Mouse (Mus musculus) heart, embryonic 15.5 days (tissue): ENCODE measurements around the gene Cpeb3. TPM values are rescaled to one million over a fixed set of nuclear protein-coding genes. Genes with fewer than 3 reads are reported as not detected.
A peak's percentile ranks its signal among the peaks of the same experiment; 100 is the strongest.

Source experiments
- ATAC-seq: fragments of 200-750 bp; cut with Nextera tagmentation; replicated peaks from 2 replicates; pipeline ENCODE4 v1.8.0; 2017; ENCODE audit warnings: low read depth, moderate TSS enrichment; ENCODE audit not compliant: insufficient number of reproducible peaks, insufficient read depth, low FRiP score
- H3K27ac ChIP-seq: fragments of 300-500 bp; sonication (generic); 2 replicates; pipeline ENCODE4 v1.5.1; 2015; ENCODE audit warnings: mild to moderate bottlenecking, inconsistent platforms
- H3K27me3 ChIP-seq: fragments of 300-500 bp; sonication (generic); 2 replicates; pipeline ENCODE4 v1.6.1; 2015; ENCODE audit warnings: inconsistent platforms
- H3K36me3 ChIP-seq: fragments of 300-500 bp; sonication (generic); 2 replicates; pipeline ENCODE4 v1.6.1; 2015; ENCODE audit warnings: mild to moderate bottlenecking, inconsistent platforms
- H3K4me1 ChIP-seq: fragments of 300-500 bp; sonication (generic); replicated peaks from 2 replicates; pipeline ENCODE4 v1.6.1; 2015; ENCODE audit warnings: inconsistent platforms
- H3K4me2 ChIP-seq: fragments of 300-500 bp; sonication (generic); 2 replicates; pipeline ENCODE4 v1.6.1; 2015; ENCODE audit warnings: inconsistent platforms, mild to moderate bottlenecking, moderate library complexity
- H3K4me3 ChIP-seq: fragments of 300-500 bp; sonication (generic); 2 replicates; pipeline ENCODE4 v1.5.1; 2015; ENCODE audit warnings: mild to moderate bottlenecking, inconsistent platforms
- H3K9ac ChIP-seq: fragments of 300-500 bp; sonication (generic); 2 replicates; pipeline ENCODE4 v1.6.1; 2015; ENCODE audit warnings: mild to moderate bottlenecking, inconsistent platforms
- H3K9me3 ChIP-seq: fragments of 300-500 bp; sonication (generic); replicated peaks from 2 replicates; pipeline ENCODE4 v1.6.1; 2016; ENCODE audit warnings: inconsistent platforms
- WGBS: fragments of 180-500 bp; shearing (Covaris S2); methylation state at CpG from one replicate; pipeline ENCODE4 v1.1.7; 2015; ENCODE audit warnings: mixed read lengths; 5-methylcytosine and 5-hydroxymethylcytosine counted together
- polyA plus RNA-seq: library from polyadenylated mRNA; unstranded; fragments of >200 nt; fragmentation: Nextera tagmentation; extraction: Ambion mirVana; gene quantifications from 2 replicates; pipeline ENCODE4 v1.2.1, GENCODE M21; 2015

Gene Cpeb3
- polyA plus RNA-seq, 1 experiment from 2014 or later, result 9.9 TPM

DNA sequence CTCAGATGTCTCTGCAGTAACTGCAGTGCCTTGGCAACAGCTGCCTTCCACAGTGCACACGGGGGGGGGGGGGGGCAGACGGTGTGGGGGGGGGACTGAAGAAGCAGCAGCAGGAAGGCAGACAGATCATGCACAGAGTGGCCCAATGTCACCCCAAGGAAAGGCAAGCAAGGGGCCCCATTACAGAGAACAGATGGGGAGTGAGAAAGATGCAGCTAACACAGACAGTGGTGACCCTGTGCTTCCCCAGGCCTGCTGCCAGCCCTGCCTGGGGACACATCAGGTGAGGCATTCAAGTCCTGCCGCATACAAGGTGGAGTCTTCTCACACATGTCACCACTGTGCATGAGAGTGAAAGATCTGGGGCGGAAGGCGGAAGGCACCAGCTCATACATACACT, 187.9 kb downstream of the Cpeb3 start:
- H3K27ac ChIP-seq, result peak overlapping the region; percentile 31
- H3K4me2 ChIP-seq, result no peak overlapping the region
- no peak overlapping the region for H3K9ac ChIP-seq
- no peaks in the 10 kb centered on the region for H3K36me3 ChIP-seq
- no peaks in the 10 kb centered on the region for H3K27me3 ChIP-seq
- H3K4me3 ChIP-seq, result no peak overlapping the region
- 41% methylated on average over 5 of the region's 5 CpGs for WGBS
- H3K4me1 ChIP-seq, result peaks cover 15% of the 10 kb centered on the region
- ATAC-seq, result no peak
- H3K9me3 ChIP-seq, result no peaks in the 10 kb centered on the region

DNA sequence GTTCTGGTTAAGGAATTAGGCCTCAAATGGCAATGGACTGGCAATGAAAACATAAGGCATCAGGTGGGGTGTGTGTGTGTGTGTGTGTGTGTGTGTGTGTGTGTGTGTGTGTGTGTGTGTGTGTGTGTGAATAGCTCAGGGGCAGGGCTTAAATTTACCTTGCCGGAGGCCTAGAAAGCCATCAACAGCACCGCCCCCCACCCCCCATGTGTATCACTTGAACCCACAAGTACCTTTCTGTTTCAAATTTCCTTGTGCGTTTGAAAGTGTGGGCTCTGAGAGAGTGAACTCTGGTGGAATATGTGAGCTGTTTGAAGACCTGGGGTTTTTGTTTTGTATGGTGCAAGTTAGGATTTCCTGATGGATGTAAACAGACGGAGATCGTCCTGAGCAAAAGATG, 189.5 kb downstream of the Cpeb3 start:
- no peak for ATAC-seq
- no peaks in the 10 kb centered on the region for H3K36me3 ChIP-seq

DNA sequence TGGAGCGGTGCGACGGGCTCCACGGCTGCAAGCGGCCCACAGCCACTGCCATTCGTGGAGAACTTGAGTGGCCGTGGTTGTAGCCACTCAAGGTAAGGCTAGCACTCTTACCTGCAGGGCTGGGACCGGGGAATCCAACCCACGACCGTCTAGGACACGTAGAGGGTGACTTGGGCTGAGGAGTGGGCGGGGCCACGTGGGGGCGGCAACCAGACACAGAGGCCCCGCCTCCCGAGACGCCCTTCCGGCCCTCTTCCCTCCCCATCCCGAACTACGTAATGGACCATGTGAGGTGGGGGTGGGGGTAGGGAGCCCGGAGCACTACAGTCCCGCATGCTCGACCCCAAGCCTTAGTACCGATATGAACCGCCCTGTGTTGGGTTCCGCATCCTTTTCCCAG, 190.0 kb downstream of the Cpeb3 start:
- Histone ChIP-seq H3K9ac (peak overlapping the region; percentile 45), H3K4me2 (peak overlapping the region; percentile 73), H3K4me1 (peaks cover 14% of the 10 kb centered on the region), H3K9me3 (no peaks in the 10 kb centered on the region), H3K4me3 (peak overlapping the region; percentile 51), H3K27ac (no peak overlapping the region), H3K36me3 (no peaks in the 10 kb centered on the region), H3K27me3 (no peaks in the 10 kb centered on the region)
- WGBS, result 3% methylated on average over 25 of the region's 26 CpGs
- ATAC-seq, result peak; percentile 86

More for the DNA sequence above, 189.5 kb downstream of the Cpeb3 start:
- Histone ChIP-seq H3K27me3 (no peaks in the 10 kb centered on the region), H3K27ac (no peak overlapping the region), H3K4me1 (peaks cover 14% of the 10 kb centered on the region), H3K9me3 (no peaks in the 10 kb centered on the region), H3K9ac (no peak overlapping the region), H3K4me2 (peak overlapping the region; percentile 73), H3K4me3 (peak overlapping the region; percentile 51)
- WGBS, result 52% methylated on average over 5 of the region's 5 CpGs

DNA sequence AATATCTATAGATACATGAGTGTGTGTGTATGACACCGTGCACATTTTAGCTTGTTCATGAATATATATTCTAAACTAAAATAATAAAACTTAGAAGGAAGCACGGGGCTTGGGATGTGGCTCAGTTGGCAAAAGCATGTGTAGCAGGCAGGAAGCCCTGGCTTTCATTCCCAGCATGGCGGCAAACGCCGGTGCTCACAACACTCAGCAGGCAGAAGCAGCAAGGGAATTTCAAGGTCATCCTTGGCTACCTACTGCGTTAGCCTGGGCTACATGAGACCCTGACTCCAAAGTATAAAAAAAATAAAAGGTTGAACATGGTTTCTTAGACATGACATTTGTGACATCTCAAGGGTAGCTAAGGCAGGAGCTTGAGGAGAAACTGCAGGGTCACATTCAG, 191.5 kb downstream of the Cpeb3 start:
- no peak for ATAC-seq
- Histone ChIP-seq H3K27me3 (no peaks in the 10 kb centered on the region), H3K9ac (no peak overlapping the region), H3K36me3 (peaks cover 11% of the 10 kb centered on the region), H3K4me1 (peaks cover 14% of the 10 kb centered on the region), H3K4me3 (no peak overlapping the region), H3K9me3 (no peaks in the 10 kb centered on the region), H3K4me2 (no peak overlapping the region), H3K27ac (no peak overlapping the region)
- 90% methylated on average over 6 of the region's 6 CpGs for WGBS

DNA sequence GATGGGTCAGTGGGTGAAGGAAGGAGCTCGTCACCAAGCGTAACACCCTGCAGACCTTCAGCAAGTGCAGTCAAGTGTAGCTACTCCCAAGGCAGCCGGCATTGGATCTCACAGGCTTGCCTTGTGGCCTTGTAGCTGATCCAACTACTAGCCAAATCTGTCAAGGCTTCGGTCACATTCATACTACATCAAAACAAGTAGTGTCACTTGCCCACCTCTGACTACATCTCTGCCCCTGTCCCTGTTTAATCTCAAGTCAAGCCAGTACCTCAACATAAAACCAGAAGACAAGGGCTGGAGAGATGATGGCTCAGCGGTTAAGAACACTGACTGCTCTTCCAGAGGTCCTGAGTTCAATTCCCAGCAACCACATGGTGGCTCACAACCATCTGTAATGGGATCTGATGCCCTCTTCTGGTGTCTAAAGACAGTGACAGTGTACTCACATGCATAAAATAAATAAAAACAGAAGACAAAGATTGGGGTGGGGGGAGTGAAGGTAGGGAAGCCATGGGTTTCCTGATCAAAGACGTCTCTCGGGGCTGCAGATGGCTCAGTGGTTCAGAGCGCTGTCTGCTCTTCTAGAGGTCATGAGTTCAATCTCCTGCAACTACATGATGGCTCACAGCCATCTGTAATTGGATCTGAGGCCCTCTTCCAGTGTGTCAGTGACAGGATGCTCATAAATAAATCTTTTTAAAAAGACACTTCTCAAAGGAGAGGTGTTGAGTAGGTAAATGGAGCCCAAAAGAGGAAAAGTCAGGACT, 194.0 kb downstream of the Cpeb3 start:
- H3K27me3 ChIP-seq, result no peaks in the 10 kb centered on the region
- H3K4me2 ChIP-seq, result no peak overlapping the region
- peaks cover 34% of the 10 kb centered on the region for H3K36me3 ChIP-seq
- peaks cover 9% of the 10 kb centered on the region for H3K4me1 ChIP-seq
- no peak overlapping the region for H3K4me3 ChIP-seq
- 88% methylated on average over 8 of the region's 8 CpGs for WGBS
- no peak for ATAC-seq
- H3K9ac ChIP-seq, result no peak overlapping the region
- no peaks in the 10 kb centered on the region for H3K9me3 ChIP-seq
- no peak overlapping the region for H3K27ac ChIP-seq

DNA sequence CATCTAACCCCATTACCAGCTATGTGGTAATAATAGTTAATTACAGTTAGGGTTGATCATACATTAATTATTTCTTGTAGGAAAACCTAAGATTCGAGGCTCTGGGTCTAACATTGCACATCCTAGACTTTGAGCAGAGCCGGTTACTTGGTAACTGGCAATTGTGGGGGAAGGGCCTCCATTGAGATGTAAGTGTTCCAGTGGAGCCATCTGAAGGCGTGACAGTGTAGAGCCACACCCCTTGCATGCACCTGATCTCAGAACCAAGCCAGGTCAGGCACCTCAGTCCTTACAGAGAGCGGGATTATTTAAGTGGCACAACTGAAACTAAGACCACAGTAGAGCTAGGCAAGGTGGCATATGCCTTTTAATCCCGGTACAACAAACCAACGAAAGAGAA, 194.9 kb downstream of the Cpeb3 start:
- H3K4me1 ChIP-seq, result peaks cover 5% of the 10 kb centered on the region
- no peaks in the 10 kb centered on the region for H3K27me3 ChIP-seq
- no peaks in the 10 kb centered on the region for H3K9me3 ChIP-seq
- H3K36me3 ChIP-seq, result peaks cover 40% of the 10 kb centered on the region
- no peak overlapping the region for H3K27ac ChIP-seq
- 93% methylated on average over 6 of the region's 6 CpGs for WGBS
- ATAC-seq, result no peak
- no peak overlapping the region for H3K9ac ChIP-seq
- H3K4me3 ChIP-seq, result no peak overlapping the region
- H3K4me2 ChIP-seq, result no peak overlapping the region

DNA sequence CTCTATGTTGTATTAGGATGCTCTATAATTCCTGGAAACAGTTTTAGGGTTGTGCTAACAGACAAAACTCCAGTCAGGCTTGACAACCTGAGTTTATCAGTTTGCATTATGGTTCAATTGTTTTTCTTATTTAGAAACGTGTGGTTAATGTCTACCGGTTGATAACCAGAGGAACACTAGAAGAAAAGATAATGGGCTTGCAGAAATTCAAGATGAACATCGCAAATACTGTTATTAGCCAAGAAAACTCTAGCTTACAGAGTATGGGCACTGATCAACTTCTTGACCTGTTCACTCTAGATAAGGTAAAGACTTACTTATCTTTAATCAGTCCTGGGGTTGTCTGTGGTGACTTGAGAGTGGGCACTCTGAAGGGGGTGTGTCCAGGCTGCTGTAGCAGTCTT, 198.5 kb downstream of the Cpeb3 start:
- H3K27me3 ChIP-seq, result no peaks in the 10 kb centered on the region
- no peak overlapping the region for H3K9ac ChIP-seq
- H3K36me3 ChIP-seq, result peaks cover 64% of the 10 kb centered on the region
- H3K4me3 ChIP-seq, result no peak overlapping the region
- 80% methylated on average over 3 of the region's 3 CpGs for WGBS
- ATAC-seq, result no peak
- H3K4me2 ChIP-seq, result no peak overlapping the region
- H3K4me1 ChIP-seq, result no peaks in the 10 kb centered on the region
- H3K9me3 ChIP-seq, result no peaks in the 10 kb centered on the region
- no peak overlapping the region for H3K27ac ChIP-seq

DNA sequence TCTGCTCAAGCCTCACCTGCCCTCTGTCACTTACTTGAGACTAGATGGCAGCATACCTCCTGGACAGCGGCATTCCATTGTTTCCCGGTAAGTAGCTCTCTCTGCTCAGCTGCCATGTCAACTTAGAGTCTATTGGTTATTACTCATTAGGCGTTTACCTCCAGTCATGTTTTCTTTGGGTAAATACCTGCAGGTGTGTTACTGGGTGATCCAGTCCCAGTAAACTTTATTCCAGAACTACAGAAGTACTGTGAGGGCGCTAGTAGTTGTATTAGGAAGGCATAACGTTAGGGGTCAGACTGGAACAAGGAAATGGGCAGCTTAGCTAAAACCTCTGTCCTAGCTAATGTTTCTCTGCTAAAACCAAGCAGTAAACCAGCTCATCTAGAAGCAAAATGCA, 203.8 kb downstream of the Cpeb3 start:
- 83% methylated on average over 5 of the region's 5 CpGs for WGBS
- Histone ChIP-seq H3K4me2 (no peak overlapping the region), H3K36me3 (peaks cover 64% of the 10 kb centered on the region), H3K27me3 (no peaks in the 10 kb centered on the region), H3K4me3 (no peak overlapping the region), H3K27ac (no peak overlapping the region), H3K9me3 (no peaks in the 10 kb centered on the region), H3K4me1 (no peaks in the 10 kb centered on the region), H3K9ac (no peak overlapping the region)
- ATAC-seq, result no peak

Other genes with a start within 250 kb of the Cpeb3 start
- 78.3 and 81.8 TPM in 2 replicates for gene March5, start 1.1 kb downstream of the Cpeb3 start, polyA plus RNA-seq
- 66.5 and 66.6 TPM in 2 replicates for gene Ide, start 129.3 kb upstream of the Cpeb3 start, polyA plus RNA-seq
- 39.6 and 45.4 TPM in 2 replicates for gene Kif11, start 167.8 kb upstream of the Cpeb3 start, polyA plus RNA-seq
- 13.0 and 13.8 TPM in 2 replicates for gene Hhex, start 226.2 kb upstream of the Cpeb3 start, polyA plus RNA-seq